Mouse (Mus musculus): Measurements from ENCODE around the gene Tbk1. TPM values are rescaled to one million over a fixed set of nuclear protein-coding genes. Genes with fewer than 3 reads are reported as not detected.

Tbk1 gene
- polyA plus RNA-seq, 1 experiment, result 31.8 TPM

GRCm38 (mm10) chr10:121587371-121587840 is 819 bp upstream of the Tbk1 start:
- no peak for DNase-seq (ENCODE audit: low read depth)
- TF ChIP-seq CTCF (IDR thresholded peaks at IDR 0.05; ENCODE audit: borderline replicate concordance, extremely low read depth, insufficient read depth, insufficient read length), result no peak
- no peak for TF ChIP-seq POLR2A (IDR thresholded peaks at IDR 0.05; ENCODE audit: borderline replicate concordance, extremely low read depth, insufficient read depth, insufficient read length, poor library complexity, severe bottlenecking)

GRCm38 (mm10) chr10:121585791-121586642 is 570 bp downstream of the Tbk1 start:
- peak; percentile 31 for DNase-seq (ENCODE audit: low read depth)
- TF ChIP-seq POLR2A (IDR thresholded peaks at IDR 0.05; ENCODE audit: borderline replicate concordance, extremely low read depth, insufficient read depth, insufficient read length, poor library complexity, severe bottlenecking) (no peak), CTCF (IDR thresholded peaks at IDR 0.05; ENCODE audit: borderline replicate concordance, extremely low read depth, insufficient read depth, insufficient read length) (no peak)

- TF ChIP-seq CTCF (IDR thresholded peaks at IDR 0.05; ENCODE audit: borderline replicate concordance, extremely low read depth, insufficient read depth, insufficient read length) (no peak), POLR2A (IDR thresholded peaks at IDR 0.05; ENCODE audit: borderline replicate concordance, extremely low read depth, insufficient read depth, insufficient read length, poor library complexity, severe bottlenecking) (no peak)
- no peak for DNase-seq (ENCODE audit: low read depth)
These were observed 1.4 kb downstream of the Tbk1 start for GRCm38 (mm10) chr10:121585056-121585790.

- no peak for TF ChIP-seq CTCF (IDR thresholded peaks at IDR 0.05; ENCODE audit: borderline replicate concordance, extremely low read depth, insufficient read depth, insufficient read length)
- TF ChIP-seq POLR2A (IDR thresholded peaks at IDR 0.05; ENCODE audit: borderline replicate concordance, extremely low read depth, insufficient read depth, insufficient read length, poor library complexity, severe bottlenecking), result no peak
- DNase-seq (ENCODE audit: low read depth), result no peak
These were observed 2.6 kb downstream of the Tbk1 start for GRCm38 (mm10) chr10:121584033-121584432.

- no peak for DNase-seq (ENCODE audit: low read depth)
- TF ChIP-seq POLR2A (IDR thresholded peaks at IDR 0.05; ENCODE audit: borderline replicate concordance, extremely low read depth, insufficient read depth, insufficient read length, poor library complexity, severe bottlenecking) (no peak), CTCF (IDR thresholded peaks at IDR 0.05; ENCODE audit: borderline replicate concordance, extremely low read depth, insufficient read depth, insufficient read length) (no peak)
These were observed 3.6 kb downstream of the Tbk1 start for GRCm38 (mm10) chr10:121583016-121583415.

GRCm38 (mm10) chr10:121582287-121582686 is 4.3 kb downstream of the Tbk1 start:
- TF ChIP-seq CTCF (IDR thresholded peaks at IDR 0.05; ENCODE audit: borderline replicate concordance, extremely low read depth, insufficient read depth, insufficient read length) (no peak), POLR2A (IDR thresholded peaks at IDR 0.05; ENCODE audit: borderline replicate concordance, extremely low read depth, insufficient read depth, insufficient read length, poor library complexity, severe bottlenecking) (no peak)
- no peak for DNase-seq (ENCODE audit: low read depth)

- peak; percentile 40 for DNase-seq (ENCODE audit: low read depth)
These were observed 5.2 kb downstream of the Tbk1 start for GRCm38 (mm10) chr10:121581405-121581804.

GRCm38 (mm10) chr10:121580381-121580780 is 6.2 kb downstream of the Tbk1 start:
- TF ChIP-seq CTCF (IDR thresholded peaks at IDR 0.05; ENCODE audit: borderline replicate concordance, extremely low read depth, insufficient read depth, insufficient read length) (no peak), POLR2A (IDR thresholded peaks at IDR 0.05; ENCODE audit: borderline replicate concordance, extremely low read depth, insufficient read depth, insufficient read length, poor library complexity, severe bottlenecking) (no peak)
- DNase-seq (ENCODE audit: low read depth), result no peak

More at GRCm38 (mm10) chr10:121581405-121581804, 5.2 kb downstream of the Tbk1 start:
- TF ChIP-seq CTCF (IDR thresholded peaks at IDR 0.05; ENCODE audit: borderline replicate concordance, extremely low read depth, insufficient read depth, insufficient read length) (no peak), POLR2A (IDR thresholded peaks at IDR 0.05; ENCODE audit: borderline replicate concordance, extremely low read depth, insufficient read depth, insufficient read length, poor library complexity, severe bottlenecking) (no peak)

GRCm38 (mm10) chr10:121576372-121576771 is 10.2 kb downstream of the Tbk1 start:
- DNase-seq (ENCODE audit: low read depth), result no peak
- no peak for TF ChIP-seq POLR2A (IDR thresholded peaks at IDR 0.05; ENCODE audit: borderline replicate concordance, extremely low read depth, insufficient read depth, insufficient read length, poor library complexity, severe bottlenecking)
- TF ChIP-seq CTCF (IDR thresholded peaks at IDR 0.05; ENCODE audit: borderline replicate concordance, extremely low read depth, insufficient read depth, insufficient read length), result no peak

- no peak for TF ChIP-seq POLR2A (IDR thresholded peaks at IDR 0.05; ENCODE audit: borderline replicate concordance, extremely low read depth, insufficient read depth, insufficient read length, poor library complexity, severe bottlenecking)
- no peak for TF ChIP-seq CTCF (IDR thresholded peaks at IDR 0.05; ENCODE audit: borderline replicate concordance, extremely low read depth, insufficient read depth, insufficient read length)
- DNase-seq (ENCODE audit: low read depth), result no peak
These were observed 15.0 kb downstream of the Tbk1 start for GRCm38 (mm10) chr10:121571511-121572147.

GRCm38 (mm10) chr10:121571031-121571430 is 15.6 kb downstream of the Tbk1 start:
- no peak for DNase-seq (ENCODE audit: low read depth)
- no peak for TF ChIP-seq POLR2A (IDR thresholded peaks at IDR 0.05; ENCODE audit: borderline replicate concordance, extremely low read depth, insufficient read depth, insufficient read length, poor library complexity, severe bottlenecking)
- TF ChIP-seq CTCF (IDR thresholded peaks at IDR 0.05; ENCODE audit: borderline replicate concordance, extremely low read depth, insufficient read depth, insufficient read length), result no peak

Data from brain, embryonic 14.5 days (tissue).